Mouse (Mus musculus) left cerebral cortex, adult 2 months (tissue): ENCODE data around the gene Slx4ip. TPM values are rescaled to one million over a fixed set of nuclear protein-coding genes. Genes with fewer than 3 reads are reported as not detected.

Experiments
- DNase-seq, 2 experiments: peaks; one replicate each; pipeline ENCODE4 v3.0.0; 2021 to 2022; ENCODE audit warnings: low spot score in 2 of 2, mixed read lengths in 1 of 2; ENCODE audit errors: extremely low spot score in 1 of 2
- H3K27ac ChIP-seq: fragments of 200-600 bp; 2 replicates; pipeline ENCODE4 v1.8.1; 2022
- H3K4me3 ChIP-seq: fragments of 200-600 bp; 2 replicates; pipeline ENCODE4 v1.8.1; 2022
- CTCF ChIP-seq: fragments of 200-600 bp; IDR thresholded peaks from 2 replicates; pipeline ENCODE4 v1.8.1; 2022; ENCODE audit warnings: antibody characterized with exemption, mild to moderate bottlenecking, moderate library complexity
- intact Hi-C: fragments of 180-260 bp; cut with DNase I; formaldehyde crosslinking; loops from one replicate; pipeline ENCODE4 v1.15.1; 2025
- total RNA-seq, 2 experiments: library from RNA; stranded (reverse); gene quantifications; 2 replicates each; pipeline ENCODE4 v1.2.3; 2021

Gene Slx4ip
- total RNA-seq, 2 experiments from 2014 or later, result 8.2 to 8.3 TPM

GRCm38 (mm10) chr2:137114248-137115096 is 223.5 kb downstream of the Slx4ip start:
- peak overlapping the region; percentile 67; the same call in 1 of the 2 replicates for H3K27ac ChIP-seq
- intact Hi-C loops, result loop anchor here (2.0 to 5.0 kb wide), 2 partner anchors 222 to 318 kb away; partner anchors contain the start of genes AL731706.1, Mkks and Slx4ip
- peak; percentile 70 for TF ChIP-seq CTCF

GRCm38 (mm10) chr2:137115241-137116024 is 224.4 kb downstream of the Slx4ip start:
- H3K27ac ChIP-seq, result peak overlapping the region; percentile 67
- TF ChIP-seq CTCF, result no peak
- no peak for DNase-seq
- H3K4me3 ChIP-seq, result peak overlapping the region; percentile 66
- intact Hi-C loops, result loop anchor here (2.0 to 5.0 kb wide), 3 partner anchors 223 to 827 kb away; partner anchors contain the start of genes AL731706.1, Mkks and Slx4ip

More at GRCm38 (mm10) chr2:137114248-137115096, 223.5 kb downstream of the Slx4ip start:
- DNase-seq, result peak; percentile 56 to 70
- H3K4me3 ChIP-seq, result peak overlapping the region; percentile 66

- DNase-seq, result peak; percentile 36 to 38
- intact Hi-C loops, result loop anchor here (2.0 to 5.0 kb wide), 2 partner anchors 224 to 827 kb away; partner anchors contain the start of genes AL731706.1, Mkks and Slx4ip
- TF ChIP-seq CTCF, result no peak
- H3K4me3 ChIP-seq, result peak within 1 kb of the TSS; percentile 66
- peak within 1 kb of the TSS; percentile 88 for H3K27ac ChIP-seq
These were observed 225.1 kb downstream of the Slx4ip start, which contains the start of gene Jag1 for GRCm38 (mm10) chr2:137116025-137116674. TSS of gene Jag1 (minus strand) at chr2:137116644.

GRCm38 (mm10) chr2:137116675-137117320 is 225.8 kb downstream of the Slx4ip start:
- peak overlapping the region; percentile 66 for H3K4me3 ChIP-seq
- intact Hi-C loops, result loop anchor here (1.0 to 5.0 kb wide), 3 partner anchors 224 to 826 kb away; partner anchors contain the start of genes AL731706.1, Mkks and Slx4ip
- no peak for TF ChIP-seq CTCF
- H3K27ac ChIP-seq, result peak overlapping the region; percentile 88
- peak; percentile 57 to 73 for DNase-seq

GRCm38 (mm10) chr2:137117321-137117690 is 226.3 kb downstream of the Slx4ip start:
- Histone ChIP-seq H3K4me3 (peak overlapping the region; percentile 66), H3K27ac (peak overlapping the region; percentile 88)
- TF ChIP-seq CTCF, result peak; percentile 87
- intact Hi-C loops, result loop anchor here (1.0 to 5.0 kb wide), 3 partner anchors 225 to 825 kb away; partner anchors contain the start of genes AL731706.1, Mkks and Slx4ip
- peak; percentile 63 to 71 for DNase-seq

Other genes with a start within 250 kb of the Slx4ip start
- gene Snap25, start 177.8 kb upstream of the Slx4ip start, total RNA-seq, result 1,000 to 10,000 TPM; 3,053 to 3,248 TPM
- 10 to 100 TPM in 1 of 2 experiments, 1 to 10 TPM in 1; 9.6 to 10.8 TPM for gene AL731706.2, start 5.5 kb upstream of the Slx4ip start, total RNA-seq
- gene AL731706.1, start 171 bp downstream of the Slx4ip start, total RNA-seq, result 10 to 100 TPM; 18.4 to 22.8 TPM
- gene Mkks, start 171 bp downstream of the Slx4ip start, total RNA-seq, result 10 to 100 TPM; 22.0 to 27.1 TPM
- gene Jag1, start 225.4 kb downstream of the Slx4ip start, total RNA-seq, result 1 to 10 TPM; 5.2 to 6.7 TPM